8 mouse cellular contexts compared by ENCODE assay signal in the genomic region with DNA sequence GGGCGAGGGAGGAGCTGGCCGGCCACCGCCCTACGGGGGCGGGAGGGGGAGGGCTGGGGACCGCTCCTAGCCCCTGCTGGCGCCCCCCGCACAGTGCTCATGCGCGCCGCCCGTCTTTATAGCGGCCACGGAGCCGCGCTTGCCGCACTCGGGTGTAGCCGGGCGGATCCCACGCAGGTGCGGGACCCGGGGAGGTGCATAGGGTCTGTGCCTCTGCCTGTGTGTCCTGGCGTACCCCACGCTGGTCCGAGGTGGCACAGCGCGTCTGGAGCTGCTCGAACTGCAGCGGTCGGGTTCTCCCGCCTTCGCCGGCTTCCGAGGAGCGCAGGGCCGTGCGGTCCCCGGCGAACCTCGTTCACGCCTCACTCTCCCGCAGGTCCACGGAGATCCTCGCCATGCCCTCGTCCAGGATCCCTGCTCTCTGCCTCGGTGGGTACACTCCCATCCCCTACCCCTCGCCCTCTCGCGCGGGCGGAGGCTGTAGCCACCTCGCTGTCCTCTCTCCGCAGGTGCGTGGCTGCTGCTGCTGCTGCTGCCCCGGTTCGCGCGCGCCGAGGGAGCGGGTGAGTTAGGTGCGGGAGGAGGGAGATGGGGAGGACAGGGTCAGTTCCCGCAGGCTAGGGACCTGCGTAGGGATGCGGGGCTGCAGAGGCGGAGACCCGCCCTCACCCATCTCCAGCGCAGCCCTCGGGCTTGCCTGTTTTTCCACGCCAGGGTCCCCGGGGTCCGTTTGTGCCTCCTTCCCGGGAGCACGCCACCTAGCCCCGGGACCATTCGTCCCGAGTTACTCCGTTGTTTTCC. TPM values are rescaled to one million over a fixed set of nuclear protein-coding genes. Genes with fewer than 3 reads are reported as not detected.
DNase-seq lines count a peak whose midpoint lies in the region; ATAC-seq and TF ChIP-seq lines count a peak whose summit lies in the region.

A gene (plus strand): TSS at position 113 of the 801 bp plus-strand sequence.

- no peak within 1 kb of the TSS for H3K27ac ChIP-seq in embryonic facial prominence, embryonic 14.5 days (replicated peaks; ENCODE audit: low read depth, low read length)
- no peak within 1 kb of the TSS for H3K27ac ChIP-seq in hindbrain, embryonic 14.5 days
- no peak within 1 kb of the TSS for H3K27ac ChIP-seq in liver, adult 2 months (replicated peaks; ENCODE audit: insufficient read depth, low read depth, low read length)
- no peak within 1 kb of the TSS for H3K27ac ChIP-seq in olfactory bulb, adult 2 months (ENCODE audit: insufficient read depth, low read depth, low read length)

- peaks cover 8% of the 10 kb centered on the region for H3K4me1 ChIP-seq in lung, adult 2 months (ENCODE audit: control insufficient read depth, insufficient read depth, low read length)
- H3K4me1 ChIP-seq in embryonic facial prominence, embryonic 14.5 days (ENCODE audit: control insufficient read depth, insufficient read depth, low read length), result no peaks in the 10 kb centered on the region
- H3K4me1 ChIP-seq in hindbrain, embryonic 14.5 days (replicated peaks; ENCODE audit: control insufficient read depth, insufficient read depth, low read length), result peaks cover 6% of the 10 kb centered on the region; the same call in 1 of the 2 replicates
- H3K4me1 ChIP-seq in liver, adult 2 months (ENCODE audit: control insufficient read depth, insufficient read depth, low read length), result peaks cover 12% of the 10 kb centered on the region
- peaks cover 13% of the 10 kb centered on the region for H3K4me1 ChIP-seq in olfactory bulb, adult 2 months (ENCODE audit: control insufficient read depth, insufficient read depth, low read length)

- H3K4me2 ChIP-seq in embryonic facial prominence, embryonic 14.5 days (ENCODE audit: low read depth, low read length), result peak within 1 kb of the TSS; percentile 100
- H3K4me2 ChIP-seq in hindbrain, embryonic 14.5 days (replicated peaks), result peak within 1 kb of the TSS; percentile 80

- H3K9ac ChIP-seq in embryonic facial prominence, embryonic 14.5 days (ENCODE audit: low read depth, low read length), result peak within 1 kb of the TSS; percentile 58
- H3K9ac ChIP-seq in hindbrain, embryonic 14.5 days, result peak within 1 kb of the TSS; percentile 65
- H3K9ac ChIP-seq in liver, adult 2 months (ENCODE audit: low read depth, low read length), result peak within 1 kb of the TSS; percentile 22; the same call in 1 of the 2 replicates

- ATAC-seq in embryonic facial prominence, embryonic 14.5 days (ENCODE audit: low read depth), result peak; percentile 81
- peak; percentile 87 for ATAC-seq in hindbrain, embryonic 14.5 days (ENCODE audit: low FRiP score)

- H3K4me3 ChIP-seq in lung, adult 2 months (replicated peaks; ENCODE audit: extremely low read depth, low read depth, low read length), result peak within 1 kb of the TSS; percentile 37
- peak within 1 kb of the TSS; percentile 65 for H3K4me3 ChIP-seq in embryonic facial prominence, embryonic 14.5 days (ENCODE audit: low read depth, low read length)
- H3K4me3 ChIP-seq in hindbrain, embryonic 14.5 days (replicated peaks; ENCODE audit: low read length), result peak within 1 kb of the TSS; percentile 72
- peak within 1 kb of the TSS; percentile 56 for H3K4me3 ChIP-seq in liver, adult 2 months (ENCODE audit: insufficient read depth, low read depth, low read length)
- H3K4me3 ChIP-seq in olfactory bulb, adult 2 months (ENCODE audit: insufficient read depth, low read depth, low read length), result peak within 1 kb of the TSS; percentile 72

- H3K9me3 ChIP-seq in embryonic facial prominence, embryonic 14.5 days (ENCODE audit: control insufficient read depth, low read length), result no peaks in the 10 kb centered on the region
- H3K9me3 ChIP-seq in hindbrain, embryonic 14.5 days (ENCODE audit: control insufficient read depth, low read length), result no peaks in the 10 kb centered on the region

- DNase-seq in lung, adult 2 months, result no peak
- no peak for DNase-seq in lung, postnatal 36 days
- peak; percentile 36 for DNase-seq in adrenal gland, postnatal 14 days
- DNase-seq in embryonic facial prominence, embryonic 14.5 days (ENCODE audit: low spot score), result peak; percentile 13
- DNase-seq in hindbrain, embryonic 14.5 days (ENCODE audit: low spot score), result peak; percentile 30
- DNase-seq in liver, adult 2 months (ENCODE audit: extremely low read depth, low read depth, low spot score), result no peak
- DNase-seq in urinary bladder, postnatal 10 days (ENCODE audit: low spot score), result no peak

- WGBS in lung, adult 2 months, result 1% methylated on average over 78 of the region's 79 CpGs
- WGBS in embryonic facial prominence, embryonic 14.5 days, result 0% methylated on average over 29 of the region's 79 CpGs
- WGBS in hindbrain, embryonic 14.5 days, result under 1% methylated on average over 71 of the region's 79 CpGs
- WGBS in liver, adult 2 months, result under 1% methylated on average over 78 of the region's 79 CpGs
- under 1% methylated on average over 77 of the region's 79 CpGs for WGBS in olfactory bulb, adult 2 months

- peaks cover 54% of the 10 kb centered on the region for H3K27me3 ChIP-seq in embryonic facial prominence, embryonic 14.5 days (replicated peaks; ENCODE audit: control insufficient read depth, insufficient read depth, low read length)
- H3K27me3 ChIP-seq in hindbrain, embryonic 14.5 days (ENCODE audit: control insufficient read depth, insufficient read depth, low read length), result peaks cover 28% of the 10 kb centered on the region
- H3K27me3 ChIP-seq in liver, adult 2 months (ENCODE audit: control insufficient read depth, insufficient read depth, low read length), result peaks cover 19% of the 10 kb centered on the region

- TF ChIP-seq POLR2A in lung, adult 2 months (IDR thresholded peaks at IDR 0.05; ENCODE audit: borderline replicate concordance, extremely low read depth, low read depth, low read length), result no peak
- no peak for TF ChIP-seq POLR2A in liver, adult 2 months (IDR thresholded peaks at IDR 0.05; ENCODE audit: extremely low read depth, insufficient read depth, low read length)
- TF ChIP-seq POLR2A in olfactory bulb, adult 2 months (IDR thresholded peaks at IDR 0.05; ENCODE audit: insufficient read depth, low read depth, low read length), result no peak

- no peaks in the 10 kb centered on the region for H3K79me2 ChIP-seq in liver, adult 2 months (ENCODE audit: control insufficient read depth, insufficient read depth, low read length)

- TF ChIP-seq CTCF in lung, adult 2 months (IDR thresholded peaks at IDR 0.05; ENCODE audit: insufficient read depth, low read length), result no peak
- no peak for TF ChIP-seq CTCF in liver, adult 2 months (IDR thresholded peaks at IDR 0.05; ENCODE audit: low read depth, low read length)
- TF ChIP-seq CTCF in olfactory bulb, adult 2 months (IDR thresholded peaks at IDR 0.05; ENCODE audit: insufficient read depth, low read depth, low read length), result no peak

- no peaks in the 10 kb centered on the region for H3K36me3 ChIP-seq in embryonic facial prominence, embryonic 14.5 days (ENCODE audit: control insufficient read depth, insufficient read depth, low read length)
- H3K36me3 ChIP-seq in hindbrain, embryonic 14.5 days (replicated peaks; ENCODE audit: control insufficient read depth, insufficient read depth), result no peaks in the 10 kb centered on the region
- no peaks in the 10 kb centered on the region for H3K36me3 ChIP-seq in liver, adult 2 months (ENCODE audit: control insufficient read depth, insufficient read depth, low read length)

RNA-seq across cellular contexts. Expression of the gene that starts here (rescaled TPM):
- polyA plus RNA-seq in lung, adult 2 months (2012; rRNA removed), result 0.11 and 0.12 TPM in 2 replicates
- total RNA-seq in adrenal gland, postnatal 14 days (2021), result 0.38 and 1.0 TPM in 2 replicates
- 12.8 and 15.8 TPM in 2 replicates for polyA plus RNA-seq in embryonic facial prominence, embryonic 14.5 days (2014; fragmentation: Nextera tagmentation; extraction: Ambion mirVana)
- polyA plus RNA-seq in hindbrain, embryonic 14.5 days (2014; fragmentation: Nextera tagmentation; extraction: Ambion mirVana), result 19.1 and 25.3 TPM in 2 replicates
- total RNA-seq in liver, adult 2 months (2014; rRNA removed), result not detected in 2 replicates
- 0.04 TPM in 1 of 2 replicates, not detected in the other for polyA plus RNA-seq in liver, adult 2 months (2012; rRNA removed)
- not detected in 2 replicates for polyA plus RNA-seq in olfactory bulb, adult 2 months (2012; ENCODE audit: insufficient read depth, insufficient read length, low replicate concordance, missing spikeins)

Comparison
In these comparisons a context has a peak if more than half of its experiments do, and no peak if none do; other contexts are left out.
1. RNA of the gene that starts here (polyA plus RNA-seq): 19.1 to 25.3 TPM in hindbrain, embryonic 14.5 days and 12.8 to 15.8 TPM in embryonic facial prominence, embryonic 14.5 days; 0.11 to 0.12 TPM in lung, adult 2 months, 0.04 TPM in liver, adult 2 months and not detected in olfactory bulb, adult 2 months; every median in the first group is over 10 times any median in the second.
2. DNase-seq: peak in adrenal gland, postnatal 14 days (single experiment), embryonic facial prominence, embryonic 14.5 days (single experiment) and hindbrain, embryonic 14.5 days (single experiment); none in lung, adult 2 months (single experiment), lung, postnatal 36 days (single experiment), liver, adult 2 months (single experiment) and urinary bladder, postnatal 10 days (single experiment).
3. Peak in every context shown above with its lines, with median percentiles within 50 percentile points of each other: H3K4me3 ChIP-seq and H3K9ac ChIP-seq.